Mouse (Mus musculus) CD4-positive, CD25-positive, alpha-beta regulatory T cell, adult 4 months (primary cell): ENCODE results near the gene Ralgds. TPM values are rescaled to one million over a fixed set of nuclear protein-coding genes. Genes with fewer than 3 reads are reported as not detected.

Experiments
- polyA plus RNA-seq, 2 experiments: library from polyadenylated mRNA; unstranded; fragments of 100-300 nt; shearing (Covaris generic); gene quantifications; one replicate each; pipeline ENCODE4 v1.2.1; 2017

Ralgds gene
- polyA plus RNA-seq, 2 experiments from 2014 or later, result 4.3 to 8.8 TPM

Other genes starting within 250 kb of the Ralgds start
- not detected for gene Ppp1r26, start 66.3 kb upstream of the Ralgds start, polyA plus RNA-seq
- gene 1700007K13Rik, start 46.8 kb upstream of the Ralgds start, polyA plus RNA-seq, result not detected
- gene Mrps2, start 45.1 kb upstream of the Ralgds start, polyA plus RNA-seq, result 10 to 100 TPM; 19.5 to 24.0 TPM
- not detected for gene Gbgt1, start 16.2 kb upstream of the Ralgds start, polyA plus RNA-seq
- not detected for gene Gm10134, start 7.0 kb upstream of the Ralgds start, polyA plus RNA-seq
- gene Cel, start 50.3 kb downstream of the Ralgds start, polyA plus RNA-seq, result not detected
- gene Gtf3c5, start 70.6 kb downstream of the Ralgds start, polyA plus RNA-seq, result 10 to 100 TPM; 18.5 to 27.0 TPM
- not detected for gene Gfi1b, start 108.9 kb downstream of the Ralgds start, polyA plus RNA-seq
- 10 to 100 TPM; 15.9 to 33.3 TPM for gene Tsc1, start 128.1 kb downstream of the Ralgds start, polyA plus RNA-seq
- not detected for gene Spaca9, start 186.6 kb downstream of the Ralgds start, polyA plus RNA-seq
- not detected for gene Ak8, start 187.0 kb downstream of the Ralgds start, polyA plus RNA-seq